Mouse (Mus musculus) spleen, adult 12 weeks (tissue): ENCODE measurements around the gene Gm3127.
"Not testable (repeated sequence)": the region's sequence is repeated elsewhere in the genome, so short reads cannot be mapped to it uniquely, and the experiment has no call there.

ENCODE experiments used
- DNase-seq: peaks from one replicate; pipeline ENCODE4 v3.0.0; 2022; ENCODE audit warnings: low spot score

Gm3127 gene

GRCm38 (mm10) chr14:4164730-4165129, at the start of gene Gm3127:
Gm3127 (plus strand) TSS chr14:4165030.
- DNase-seq, result not testable (repeated sequence)

GRCm38 (mm10) chr14:4141646-4142045, 23.2 kb upstream of the Gm3127 start:
- not testable (repeated sequence) for DNase-seq

- DNase-seq, result not testable (repeated sequence)
These were observed 17.2 kb downstream of the Gm3127 start for GRCm38 (mm10) chr14:4182030-4182429.

GRCm38 (mm10) chr14:4182491-4183210, 17.8 kb downstream of the Gm3127 start, which contains the start of gene Gm2974:
Gm2974 (plus strand) TSS chr14:4182576.
- DNase-seq, result not testable (repeated sequence)

- not testable (repeated sequence) for DNase-seq
These were observed 18.5 kb downstream of the Gm3127 start for GRCm38 (mm10) chr14:4183375-4183774.
